Mouse (Mus musculus) heart, postnatal 0 days (tissue): ENCODE measurements at regions not wholly inside any gene's neighbourhood (a gene's known extent, or its start where the extent isn't known, plus 50 kb on each side); places are given as distances from the start of the nearest gene placed in this dataset.

Experiments
- ATAC-seq: fragments of 200-750 bp; cut with Nextera tagmentation; 2 replicates; pipeline ENCODE4 v1.8.0; 2017; ENCODE audit warnings: low read depth, moderate number of reproducible peaks, moderate library complexity; ENCODE audit not compliant: insufficient read depth
- DNase-seq: peaks from one replicate; pipeline ENCODE4 v3.0.0-alpha.2; 2016; ENCODE audit warnings: low spot score
- H3K27ac ChIP-seq: fragments of 300-500 bp; sonication (generic); 2 replicates; pipeline ENCODE4 v1.5.1; 2014; ENCODE audit warnings: low read depth, mild to moderate bottlenecking
- H3K27me3 ChIP-seq: fragments of 300-500 bp; sonication (generic); 2 replicates; pipeline ENCODE4 v1.6.1; 2014; ENCODE audit warnings: low read length, mixed read lengths; ENCODE audit not compliant: control insufficient read depth, insufficient read depth
- H3K36me3 ChIP-seq: fragments of 300-500 bp; sonication (generic); replicated peaks from 2 replicates; pipeline ENCODE4 v1.6.1; 2014; ENCODE audit warnings: low read length, mixed read lengths; ENCODE audit not compliant: control insufficient read depth, insufficient read depth
- H3K4me1 ChIP-seq: fragments of 300-500 bp; sonication (generic); 2 replicates; pipeline ENCODE4 v1.6.1; 2014; ENCODE audit warnings: antibody characterized with exemption; ENCODE audit not compliant: control insufficient read depth, insufficient read depth
- H3K4me2 ChIP-seq: fragments of 300-500 bp; sonication (generic); 2 replicates; pipeline ENCODE4 v1.6.1; 2014; ENCODE audit warnings: low read depth, mild to moderate bottlenecking, low read length, moderate library complexity
- H3K4me3 ChIP-seq: fragments of 300-500 bp; sonication (generic); 2 replicates; pipeline ENCODE4 v1.5.1; 2014; ENCODE audit warnings: low read depth, low read length
- H3K9ac ChIP-seq: fragments of 300-500 bp; sonication (generic); replicated peaks from 2 replicates; pipeline ENCODE4 v1.6.1; 2014; ENCODE audit warnings: low read depth, low read length, mixed read lengths
- H3K9me3 ChIP-seq: fragments of 300-500 bp; sonication (generic); replicated peaks from 2 replicates; pipeline ENCODE4 v1.6.1; 2016; ENCODE audit warnings: low read length; ENCODE audit not compliant: control insufficient read depth
- CTCF ChIP-seq: IDR thresholded peaks from 2 replicates; pipeline ENCODE4 v1.5.1; 2016; ENCODE audit warnings: antibody characterized with exemption, control low read depth, low read depth
- EP300 ChIP-seq: IDR thresholded peaks from 2 replicates; pipeline ENCODE4 v1.6.1; 2016; ENCODE audit warnings: antibody characterized with exemption, low read depth
- whole genome bisulfite sequencing: fragments of 180-500 bp; shearing (Covaris S2); extraction: QIAGEN DNeasy Blood & Tissue Kit; methylation state at CpG from one replicate; pipeline ENCODE4 v1.1.7; 2014; 5-methylcytosine and 5-hydroxymethylcytosine counted together

- WGBS, result 67% methylated on average over 1 of the region's 1 CpGs
- ATAC-seq, result no peak
- Histone ChIP-seq H3K4me2 (no peak overlapping the region), H3K4me1 (no peaks in the 10 kb centered on the region), H3K27me3 (no peaks in the 10 kb centered on the region), H3K27ac (no peak overlapping the region), H3K4me3 (no peak overlapping the region), H3K36me3 (no peaks in the 10 kb centered on the region), H3K9ac (no peak overlapping the region), H3K9me3 (0 out of 2 replicates have a peak, but pooled peaks cover 1% of the 10 kb centered on the region)
- no peak for TF ChIP-seq CTCF
- TF ChIP-seq EP300, result no peak
- DNase-seq, result no peak
Measured at GRCm38 (mm10) chr14:97511318-97511717, 658.2 kb downstream of the Dach1 start.

- Histone ChIP-seq H3K4me2 (no peak overlapping the region), H3K36me3 (no peaks in the 10 kb centered on the region), H3K4me1 (no peaks in the 10 kb centered on the region), H3K4me3 (no peak overlapping the region), H3K27me3 (no peaks in the 10 kb centered on the region), H3K9ac (no peak overlapping the region), H3K27ac (no peak overlapping the region), H3K9me3 (no peaks in the 10 kb centered on the region)
- DNase-seq (no peak), ATAC-seq (no peak)
- TF ChIP-seq CTCF (no peak), EP300 (no peak)
- WGBS, result 90% methylated on average over 10 of the region's 10 CpGs
Measured at GRCm38 (mm10) chr14:97489427-97490347, 679.9 kb downstream of the Dach1 start.

GRCm38 (mm10) chr14:97478236-97478635 is 691.3 kb downstream of the Dach1 start:
- no peak for DNase-seq
- H3K4me2 ChIP-seq, result no peak overlapping the region

GRCm38 (mm10) chr14:97450525-97451235 is 718.9 kb downstream of the Dach1 start:
- DNase-seq, result no peak
- Histone ChIP-seq H3K4me3 (no peak overlapping the region), H3K4me2 (no peak overlapping the region), H3K27me3 (no peaks in the 10 kb centered on the region), H3K9me3 (no peaks in the 10 kb centered on the region), H3K4me1 (no peaks in the 10 kb centered on the region), H3K9ac (no peak overlapping the region), H3K27ac (no peak overlapping the region), H3K36me3 (no peaks in the 10 kb centered on the region)
- TF ChIP-seq EP300, result no peak
- TF ChIP-seq CTCF, result no peak
- WGBS, result 75% methylated on average over 7 of the region's 7 CpGs
- no peak for ATAC-seq

More at GRCm38 (mm10) chr14:97478236-97478635, 691.3 kb downstream of the Dach1 start:
- H3K36me3 ChIP-seq, result no peaks in the 10 kb centered on the region
- no peak for TF ChIP-seq CTCF
- no peak for TF ChIP-seq EP300
- no peak overlapping the region for H3K27ac ChIP-seq
- H3K4me1 ChIP-seq, result no peaks in the 10 kb centered on the region
- no peak overlapping the region for H3K4me3 ChIP-seq
- no peaks in the 10 kb centered on the region for H3K9me3 ChIP-seq
- no peak overlapping the region for H3K9ac ChIP-seq
- 68% methylated on average over 5 of the region's 5 CpGs for WGBS
- no peaks in the 10 kb centered on the region for H3K27me3 ChIP-seq
- no peak for ATAC-seq

- no peak for ATAC-seq
- H3K4me3 ChIP-seq, result no peak overlapping the region
Measured at GRCm38 (mm10) chr14:97448617-97449016, 720.9 kb downstream of the Dach1 start.

More at GRCm38 (mm10) chr14:97448617-97449016, 720.9 kb downstream of the Dach1 start:
- Histone ChIP-seq H3K36me3 (no peaks in the 10 kb centered on the region), H3K9me3 (no peaks in the 10 kb centered on the region), H3K4me2 (no peak overlapping the region), H3K9ac (no peak overlapping the region), H3K27ac (no peak overlapping the region), H3K4me1 (no peaks in the 10 kb centered on the region), H3K27me3 (no peaks in the 10 kb centered on the region)
- TF ChIP-seq EP300, result no peak
- no peak for TF ChIP-seq CTCF
- no peak for DNase-seq
- WGBS, result 61% methylated on average over 2 of the region's 2 CpGs
